Mouse (Mus musculus) stomach, embryonic 16.5 days (tissue): ENCODE data around the gene Zfp609. TPM values are rescaled to one million over a fixed set of nuclear protein-coding genes. Genes with fewer than 3 reads are reported as not detected.
A peak's percentile ranks its signal among the peaks of the same experiment; 100 is the strongest.
"Not testable (repeated sequence)": the region's sequence is repeated elsewhere in the genome, so short reads cannot be mapped to it uniquely, and the experiment has no call there.

Experiments
- ATAC-seq: fragments of 200-750 bp; cut with Nextera tagmentation; 2 replicates; pipeline ENCODE4 v1.8.0; 2017; ENCODE audit warnings: moderate number of reproducible peaks, moderate TSS enrichment; ENCODE audit not compliant: insufficient read depth, low FRiP score
- H3K27ac ChIP-seq: fragments of 300-500 bp; sonication (generic); 2 replicates; pipeline ENCODE4 v1.5.1; 2014; ENCODE audit warnings: low read length
- H3K27me3 ChIP-seq: fragments of 300-500 bp; sonication (generic); 2 replicates; pipeline ENCODE4 v1.6.1; 2014; ENCODE audit warnings: low read length, control low read depth, mixed read lengths; ENCODE audit not compliant: control insufficient read depth, insufficient read depth
- H3K36me3 ChIP-seq: fragments of 300-500 bp; sonication (generic); 2 replicates; pipeline ENCODE4 v1.6.1; 2014; ENCODE audit warnings: low read length; ENCODE audit not compliant: control insufficient read depth, insufficient read depth
- H3K4me1 ChIP-seq: fragments of 300-500 bp; sonication (generic); 2 replicates; pipeline ENCODE4 v1.6.1; 2014; ENCODE audit warnings: low read length, control low read depth, mixed read lengths; ENCODE audit not compliant: control insufficient read depth, insufficient read depth
- H3K4me2 ChIP-seq: fragments of 300-500 bp; sonication (generic); 2 replicates; pipeline ENCODE4 v1.6.1; 2014; ENCODE audit warnings: low read depth, low read length, mixed read lengths
- H3K4me3 ChIP-seq: fragments of 300-500 bp; sonication (generic); replicated peaks from 2 replicates; pipeline ENCODE4 v1.5.1; 2014; ENCODE audit warnings: mild to moderate bottlenecking, low read length
- H3K9ac ChIP-seq: fragments of 300-500 bp; sonication (generic); 2 replicates; pipeline ENCODE4 v1.6.1; 2014; ENCODE audit warnings: low read length
- H3K9me3 ChIP-seq: fragments of 300-500 bp; sonication (generic); replicated peaks from 2 replicates; pipeline ENCODE4 v1.6.1; 2016; ENCODE audit warnings: low read length, control low read depth; ENCODE audit not compliant: control insufficient read depth
- WGBS: fragments of 180-500 bp; shearing (Covaris S2); extraction: QIAGEN DNeasy Blood & Tissue Kit; methylation state at CpG from one replicate; pipeline ENCODE4 v1.1.7; 2014; 5-methylcytosine and 5-hydroxymethylcytosine counted together
- polyA plus RNA-seq: library from polyadenylated mRNA; unstranded; fragments of >200 nt; fragmentation: Nextera tagmentation; extraction: Ambion mirVana; gene quantifications from 2 replicates; pipeline ENCODE4 v1.2.1, GENCODE M21; 2015

Zfp609 gene
- polyA plus RNA-seq, 1 experiment from 2014 or later, result 5.0 TPM

DNA sequence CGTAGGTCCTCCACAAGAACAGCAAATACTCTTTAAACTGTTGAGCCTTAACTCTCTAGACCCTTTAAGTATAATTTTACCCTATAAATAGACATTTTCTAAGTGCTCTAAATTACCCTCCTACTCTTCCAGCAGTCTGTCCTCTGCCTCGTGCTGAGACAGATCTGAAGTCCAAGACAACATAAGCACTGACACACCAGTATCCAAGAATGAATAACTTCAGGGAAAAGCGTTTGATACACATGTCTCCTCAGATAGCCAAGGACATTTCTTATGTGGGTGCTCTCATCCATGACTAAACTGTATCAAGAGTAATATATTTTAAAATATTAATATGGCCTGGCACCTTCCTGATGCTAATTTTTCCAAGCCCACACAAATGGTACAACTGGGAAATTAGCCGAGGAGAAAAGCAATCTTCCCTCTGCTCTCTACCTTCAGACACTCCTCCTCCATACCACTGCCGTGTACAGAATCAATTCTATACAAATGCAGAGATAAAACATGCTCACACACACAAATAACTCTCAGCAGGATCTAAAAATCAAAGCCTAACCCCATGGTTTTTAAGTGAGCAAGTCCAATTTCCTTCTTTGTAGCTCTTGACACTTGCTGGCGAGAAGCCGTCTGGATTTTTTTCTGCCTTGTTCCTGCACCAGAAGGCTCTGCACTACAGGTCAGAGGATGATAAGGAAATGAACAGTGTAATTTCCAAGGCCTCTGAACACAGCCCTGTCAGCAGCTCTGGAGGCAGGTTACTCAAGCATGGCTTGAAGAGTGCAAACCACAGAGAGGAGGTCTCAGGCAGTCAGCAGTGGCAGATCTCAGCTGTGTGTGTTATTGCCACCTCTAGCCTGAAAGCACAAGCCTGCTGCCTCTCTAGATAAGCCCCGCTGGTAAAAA is 40.2 kb downstream of the Zfp609 start:
- no peaks in the 10 kb centered on the region for H3K36me3 ChIP-seq
- no peak overlapping the region for H3K4me2 ChIP-seq
- H3K4me1 ChIP-seq, result peaks cover 29% of the 10 kb centered on the region
- H3K27me3 ChIP-seq, result no peaks in the 10 kb centered on the region
- 42% methylated on average over 8 of the region's 8 CpGs for WGBS
- peak overlapping the region; percentile 42; the same call in 1 of the 2 replicates for H3K9ac ChIP-seq
- H3K27ac ChIP-seq, result peak overlapping the region; percentile 46
- no peak overlapping the region for H3K4me3 ChIP-seq
- no peaks in the 10 kb centered on the region for H3K9me3 ChIP-seq
- ATAC-seq, result peak; percentile 69; the same call in 1 of the 2 replicates

DNA sequence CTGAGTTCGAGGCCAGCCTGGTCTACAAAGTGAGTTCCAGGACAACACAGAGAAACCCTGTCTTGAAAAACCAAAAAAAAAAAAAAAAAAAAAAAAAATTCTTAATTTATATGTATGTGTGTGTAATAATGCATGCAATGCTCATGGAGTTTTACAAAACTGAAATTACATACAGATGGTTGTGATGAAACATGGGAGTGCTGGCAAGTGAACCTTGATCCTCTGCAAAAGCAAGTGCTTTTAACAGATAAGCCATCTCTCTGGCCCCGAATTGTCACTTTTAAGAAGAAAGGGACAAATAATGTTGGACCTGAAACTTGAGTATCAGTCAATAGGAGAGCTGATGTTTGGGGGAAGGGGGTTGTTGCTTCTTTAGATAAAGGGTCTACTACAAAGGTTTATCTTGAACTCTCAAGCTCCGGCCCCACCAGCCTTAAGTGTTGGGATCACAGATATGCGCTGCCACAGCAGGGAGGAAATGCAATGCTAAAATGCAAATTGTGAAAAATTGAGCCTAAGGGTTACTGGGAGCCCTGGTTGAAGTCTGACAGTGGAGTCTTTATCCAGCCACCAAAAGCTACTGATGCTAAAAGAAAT is 41.5 kb downstream of the Zfp609 start:
- 71% methylated on average over 4 of the region's 4 CpGs for WGBS
- Histone ChIP-seq H3K36me3 (no peaks in the 10 kb centered on the region), H3K9ac (no peak overlapping the region), H3K27me3 (no peaks in the 10 kb centered on the region), H3K4me3 (no peak overlapping the region), H3K9me3 (no peaks in the 10 kb centered on the region), H3K4me1 (peaks cover 17% of the 10 kb centered on the region), H3K4me2 (no peak overlapping the region), H3K27ac (no peak overlapping the region)
- ATAC-seq, result no peak

DNA sequence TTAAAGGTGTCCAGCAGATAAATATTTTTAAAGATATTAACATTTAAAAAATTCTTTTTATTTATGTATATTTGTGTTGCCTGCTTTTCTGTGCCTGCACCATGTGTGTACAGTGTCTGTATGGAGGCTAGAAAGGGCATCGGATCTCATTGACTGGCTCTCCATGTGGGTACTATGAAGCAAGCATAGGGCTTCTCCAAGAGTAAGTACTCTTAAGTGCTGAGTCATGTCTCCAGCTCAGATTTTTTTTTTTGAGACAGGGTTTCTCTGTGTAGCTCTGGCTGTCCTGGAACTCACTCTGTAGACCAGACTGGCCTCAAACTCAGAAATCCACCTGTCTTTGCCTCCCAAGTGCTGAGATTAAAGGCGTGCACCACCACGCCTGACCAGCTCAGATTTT is 47.7 kb downstream of the Zfp609 start:
- H3K4me3 ChIP-seq, H3K27ac ChIP-seq, H3K4me2 ChIP-seq, H3K9me3 ChIP-seq, ATAC-seq, H3K27me3 ChIP-seq, H3K9ac ChIP-seq, H3K36me3 ChIP-seq: not testable (repeated sequence)
- peaks cover 21% of the 10 kb centered on the region for H3K4me1 ChIP-seq
- WGBS, result 90% methylated on average over 3 of the region's 3 CpGs

DNA sequence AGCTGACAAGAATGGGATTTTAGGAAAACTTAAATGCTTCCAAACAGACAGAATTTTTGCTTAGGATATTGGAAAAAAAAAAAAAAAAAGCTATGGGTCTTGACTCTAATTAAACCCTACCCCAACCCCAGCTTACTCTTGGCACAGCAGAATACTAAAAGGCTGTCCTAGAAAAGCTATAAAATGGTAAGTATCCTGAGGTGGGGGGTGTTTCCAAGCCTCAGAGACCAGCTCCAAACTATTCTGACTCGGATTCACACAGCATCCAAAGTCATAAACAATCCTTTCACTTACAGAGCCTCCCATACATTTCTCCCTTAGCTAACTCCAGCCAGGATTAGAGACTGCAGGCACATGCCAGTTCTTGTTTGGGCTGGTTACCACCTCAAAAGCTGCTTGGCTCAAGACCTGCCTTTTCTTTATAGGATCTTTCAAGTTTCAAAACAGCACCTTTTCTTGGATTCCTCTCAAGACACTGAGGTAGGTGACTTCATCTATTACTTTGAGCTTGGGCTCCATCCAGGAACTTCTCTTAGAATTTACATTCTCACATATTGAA is 50.4 kb downstream of the Zfp609 start:
- peaks cover 16% of the 10 kb centered on the region for H3K4me1 ChIP-seq
- H3K36me3 ChIP-seq, result no peaks in the 10 kb centered on the region
- peak overlapping the region; percentile 10; the same call in 1 of the 2 replicates for H3K4me2 ChIP-seq
- 0% methylated on average over 1 of the region's 1 CpGs for WGBS
- H3K9me3 ChIP-seq, result no peaks in the 10 kb centered on the region
- no peaks in the 10 kb centered on the region for H3K27me3 ChIP-seq
- H3K4me3 ChIP-seq, result no peak overlapping the region
- no peak overlapping the region for H3K9ac ChIP-seq
- ATAC-seq, result peak; percentile 13; the same call in 1 of the 2 replicates
- peak overlapping the region; percentile 79 for H3K27ac ChIP-seq

DNA sequence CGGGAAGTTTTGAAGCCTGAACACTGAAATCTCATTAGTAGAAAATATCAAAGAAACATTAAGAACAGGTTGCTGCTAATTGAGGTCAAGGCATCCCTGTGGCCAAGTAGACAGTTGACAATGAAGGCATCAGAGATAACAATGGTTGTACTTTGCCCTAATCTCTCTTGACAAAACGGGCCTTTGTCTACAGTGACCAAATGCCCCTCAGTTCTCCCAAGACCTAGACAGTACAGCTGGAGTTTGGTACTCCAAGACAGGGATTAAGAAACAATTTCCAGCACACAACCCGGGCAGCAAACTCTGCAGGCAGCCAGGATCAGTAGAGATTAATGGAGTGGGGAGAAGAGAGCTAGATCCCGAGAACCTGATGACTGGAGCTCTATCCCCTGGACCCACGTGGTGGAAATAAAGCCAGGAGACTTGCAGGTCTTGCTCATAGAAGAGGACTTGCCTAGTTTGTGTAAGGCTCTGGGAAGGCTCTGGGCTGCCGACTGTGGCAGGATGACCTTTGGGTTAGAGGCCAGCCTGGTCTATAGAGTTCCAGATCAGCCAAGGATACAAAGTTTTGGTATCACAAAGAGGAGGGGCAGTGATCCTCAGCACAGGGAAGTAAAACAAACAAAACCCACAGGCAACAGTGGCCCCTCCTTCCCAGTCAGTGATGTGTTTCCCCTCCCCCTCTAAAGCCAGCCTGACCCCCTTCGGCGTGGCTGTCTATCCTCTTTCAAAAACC is 51.1 kb downstream of the Zfp609 start:
- ATAC-seq, result no peak
- Histone ChIP-seq H3K4me2 (peak overlapping the region; percentile 10; the same call in 1 of the 2 replicates), H3K9ac (no peak overlapping the region), H3K9me3 (no peaks in the 10 kb centered on the region), H3K36me3 (no peaks in the 10 kb centered on the region), H3K4me3 (no peak overlapping the region), H3K27ac (peak overlapping the region; percentile 79), H3K27me3 (no peaks in the 10 kb centered on the region), H3K4me1 (peaks cover 16% of the 10 kb centered on the region)
- WGBS, result 19% methylated on average over 8 of the region's 8 CpGs

DNA sequence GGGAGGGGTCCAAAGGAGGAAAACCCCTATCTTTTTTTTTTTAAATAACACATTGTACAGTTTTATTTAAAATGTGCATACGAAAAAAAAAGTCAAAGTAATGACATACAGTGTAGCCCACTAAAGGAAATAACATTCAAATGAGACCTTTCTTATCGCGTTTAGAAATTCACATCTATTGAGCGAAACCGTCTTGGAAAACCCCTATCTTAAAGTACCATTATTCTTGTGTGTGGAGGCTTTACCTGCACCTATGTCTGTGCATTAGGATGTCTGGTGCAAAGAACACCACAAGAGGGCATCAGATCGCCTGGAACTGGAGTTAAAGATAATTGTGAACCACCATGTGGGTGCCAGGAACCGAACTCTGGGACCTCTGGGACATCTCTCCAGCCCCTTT is 53.6 kb downstream of the Zfp609 start:
- Histone ChIP-seq H3K9me3 (no peaks in the 10 kb centered on the region), H3K9ac (no peak overlapping the region), H3K27me3 (no peaks in the 10 kb centered on the region), H3K4me3 (no peak overlapping the region), H3K4me2 (no peak overlapping the region), H3K27ac (no peak overlapping the region), H3K36me3 (no peaks in the 10 kb centered on the region), H3K4me1 (peaks cover 16% of the 10 kb centered on the region)
- ATAC-seq, result no peak
- WGBS, result 95% methylated on average over 7 of the region's 7 CpGs

DNA sequence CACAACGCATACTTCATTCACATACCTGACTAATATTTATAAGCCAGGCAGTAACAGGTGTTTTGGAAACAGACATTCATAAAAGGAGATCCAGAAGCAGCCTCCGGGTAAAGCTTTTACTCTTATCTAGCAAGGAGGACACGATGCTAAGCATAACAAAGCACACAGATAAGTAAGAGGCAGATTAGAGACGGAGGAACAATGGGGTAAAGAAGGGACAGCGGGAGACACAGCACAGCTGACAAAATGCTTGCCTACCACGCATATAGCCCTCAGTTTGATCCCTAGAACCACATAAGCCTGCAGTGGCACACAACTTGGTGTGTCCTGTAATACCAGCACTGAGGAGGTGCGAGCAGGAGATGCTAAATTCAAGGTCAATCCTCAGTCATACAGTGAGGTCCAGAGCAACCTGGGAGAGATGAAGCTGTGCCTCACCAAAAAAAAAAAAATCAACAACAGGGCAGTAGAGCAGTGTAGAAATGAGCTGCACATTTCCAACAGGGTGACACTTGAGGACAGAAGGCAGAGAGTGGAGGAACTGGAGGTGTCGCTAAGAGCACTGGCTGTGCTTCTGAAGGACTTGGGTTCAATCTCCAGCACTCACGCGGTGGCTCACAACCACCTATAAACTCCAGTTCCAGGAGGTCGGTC is 56.2 kb downstream of the Zfp609 start:
- H3K27ac ChIP-seq, result no peak overlapping the region
- no peaks in the 10 kb centered on the region for H3K36me3 ChIP-seq
- peaks cover 3% of the 10 kb centered on the region for H3K4me1 ChIP-seq
- H3K4me3 ChIP-seq, result no peak overlapping the region
- ATAC-seq, result no peak
- no peak overlapping the region for H3K9ac ChIP-seq
- H3K9me3 ChIP-seq, result no peaks in the 10 kb centered on the region
- H3K27me3 ChIP-seq, result no peaks in the 10 kb centered on the region
- WGBS, result 37% methylated on average over 11 of the region's 11 CpGs
- no peak overlapping the region for H3K4me2 ChIP-seq

DNA sequence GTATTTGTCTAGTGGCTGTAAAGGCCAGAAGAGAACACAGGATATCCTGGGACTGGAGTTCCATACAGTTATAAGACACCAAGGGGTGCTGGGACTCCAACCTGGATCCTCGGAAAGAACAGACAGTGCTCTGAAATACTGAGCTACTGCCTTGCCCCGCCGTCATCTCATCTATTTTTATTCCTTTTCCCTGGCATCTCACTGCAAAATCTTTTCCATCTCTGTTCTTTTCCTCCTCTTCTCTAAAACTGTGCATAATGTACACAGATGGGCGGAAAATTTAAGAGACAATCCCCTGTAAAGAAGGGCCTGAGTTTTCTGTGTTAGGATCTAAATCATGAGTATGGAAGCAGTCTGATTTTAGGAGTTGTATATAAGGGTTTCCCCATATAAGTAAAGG is 64.6 kb downstream of the Zfp609 start:
- H3K4me2 ChIP-seq, result no peak overlapping the region
- no peak overlapping the region for H3K4me3 ChIP-seq
- no peak overlapping the region for H3K27ac ChIP-seq
- 91% methylated on average over 4 of the region's 4 CpGs for WGBS
- H3K9ac ChIP-seq, result no peak overlapping the region
- no peak for ATAC-seq
- H3K9me3 ChIP-seq, result no peaks in the 10 kb centered on the region
- H3K4me1 ChIP-seq, result no peaks in the 10 kb centered on the region
- no peaks in the 10 kb centered on the region for H3K27me3 ChIP-seq
- no peaks in the 10 kb centered on the region for H3K36me3 ChIP-seq
